Mouse (Mus musculus): Measurements from ENCODE around the gene Mrpl19. TPM values are rescaled to one million over a fixed set of nuclear protein-coding genes. Genes with fewer than 3 reads are reported as not detected.

Mrpl19 gene
- polyA plus RNA-seq, 1 experiment from 2014 or later: 81.9 TPM

GRCm38 (mm10) chr6:81912177-81912576, 53.6 kb downstream of the Mrpl19 start:
- WGBS: 64% methylated on average over 3 of the region's 3 CpGs
- Histone ChIP-seq H3K36me3 (ENCODE audit: control insufficient read depth, insufficient read depth, low read length) (no peaks in the 10 kb centered on the region), H3K4me2 (no peak overlapping the region), H3K9me3 (ENCODE audit: control insufficient read depth, low read length) (no peaks in the 10 kb centered on the region), H3K27ac (ENCODE audit: low read depth, low read length) (no peak overlapping the region), H3K9ac (ENCODE audit: low read depth, low read length) (no peak overlapping the region), H3K27me3 (replicated peaks; ENCODE audit: control insufficient read depth, insufficient read depth, low read length) (no peaks in the 10 kb centered on the region), H3K4me1 (replicated peaks; ENCODE audit: control insufficient read depth, insufficient read depth, low read length) (no peaks in the 10 kb centered on the region), H3K4me3 (ENCODE audit: low read depth, low read length) (no peak overlapping the region)
- ATAC-seq (replicated peaks; ENCODE audit: low FRiP score) (no peak), DNase-seq (ENCODE audit: low spot score) (no peak)

GRCm38 (mm10) chr6:81911713-81912112, 54.0 kb downstream of the Mrpl19 start:
- whole genome bisulfite sequencing: 87% methylated on average over 4 of the region's 4 CpGs
- H3K4me3 ChIP-seq (ENCODE audit: low read depth, low read length): no peak overlapping the region

DNA sequence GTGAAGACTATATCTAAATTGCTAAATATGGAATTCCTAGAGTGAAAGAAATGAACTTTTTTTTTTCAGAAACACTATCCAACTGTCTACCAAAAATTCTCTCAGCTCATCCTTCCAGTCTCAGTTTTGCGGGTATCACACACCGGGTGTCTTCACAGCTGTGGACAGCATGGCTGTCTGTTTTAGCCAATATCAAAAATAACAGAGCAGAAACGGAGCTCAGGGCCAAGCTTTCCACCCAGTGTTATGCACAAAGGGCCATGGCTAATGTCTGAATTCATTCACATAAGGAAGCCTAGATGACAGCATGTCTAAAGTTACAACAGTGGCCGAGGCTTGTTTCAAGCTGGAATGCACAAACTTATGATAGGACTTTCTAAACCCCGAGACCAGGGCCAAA, 54.5 kb downstream of the Mrpl19 start:
- Histone ChIP-seq H3K27ac (ENCODE audit: low read depth, low read length) (no peak overlapping the region), H3K27me3 (replicated peaks; ENCODE audit: control insufficient read depth, insufficient read depth, low read length) (no peaks in the 10 kb centered on the region), H3K9ac (ENCODE audit: low read depth, low read length) (no peak overlapping the region), H3K4me3 (ENCODE audit: low read depth, low read length) (no peak overlapping the region), H3K36me3 (ENCODE audit: control insufficient read depth, insufficient read depth, low read length) (no peaks in the 10 kb centered on the region), H3K9me3 (ENCODE audit: control insufficient read depth, low read length) (no peaks in the 10 kb centered on the region), H3K4me1 (replicated peaks; ENCODE audit: control insufficient read depth, insufficient read depth, low read length) (no peaks in the 10 kb centered on the region), H3K4me2 (no peak overlapping the region)
- ATAC-seq (replicated peaks; ENCODE audit: low FRiP score) (no peak), DNase-seq (ENCODE audit: low spot score) (no peak)
- WGBS: 77% methylated on average over 5 of the region's 5 CpGs

More at GRCm38 (mm10) chr6:81911713-81912112, 54.0 kb downstream of the Mrpl19 start:
- no peaks in the 10 kb centered on the region for H3K27me3 ChIP-seq (replicated peaks; ENCODE audit: control insufficient read depth, insufficient read depth, low read length)
- no peak for DNase-seq (ENCODE audit: low spot score)
- H3K27ac ChIP-seq (ENCODE audit: low read depth, low read length): no peak overlapping the region
- no peaks in the 10 kb centered on the region for H3K36me3 ChIP-seq (ENCODE audit: control insufficient read depth, insufficient read depth, low read length)
- no peak overlapping the region for H3K4me2 ChIP-seq
- no peak overlapping the region for H3K9ac ChIP-seq (ENCODE audit: low read depth, low read length)
- H3K4me1 ChIP-seq (replicated peaks; ENCODE audit: control insufficient read depth, insufficient read depth, low read length): no peaks in the 10 kb centered on the region
- no peak for ATAC-seq (replicated peaks; ENCODE audit: low FRiP score)
- H3K9me3 ChIP-seq (ENCODE audit: control insufficient read depth, low read length): no peaks in the 10 kb centered on the region

GRCm38 (mm10) chr6:81910302-81910855, 55.4 kb downstream of the Mrpl19 start:
- H3K4me1 ChIP-seq (replicated peaks; ENCODE audit: control insufficient read depth, insufficient read depth, low read length): no peaks in the 10 kb centered on the region
- H3K4me3 ChIP-seq (ENCODE audit: low read depth, low read length): no peak overlapping the region
- H3K27me3 ChIP-seq (replicated peaks; ENCODE audit: control insufficient read depth, insufficient read depth, low read length): no peaks in the 10 kb centered on the region
- no peak overlapping the region for H3K9ac ChIP-seq (ENCODE audit: low read depth, low read length)
- WGBS: 80% methylated on average over 25 of the region's 25 CpGs
- ATAC-seq (replicated peaks; ENCODE audit: low FRiP score) (no peak), DNase-seq (ENCODE audit: low spot score) (no peak)
- H3K27ac ChIP-seq (ENCODE audit: low read depth, low read length): no peak overlapping the region
- H3K36me3 ChIP-seq (ENCODE audit: control insufficient read depth, insufficient read depth, low read length): no peaks in the 10 kb centered on the region
- H3K4me2 ChIP-seq: no peak overlapping the region
- H3K9me3 ChIP-seq (ENCODE audit: control insufficient read depth, low read length): no peaks in the 10 kb centered on the region

Other genes with a start within 250 kb of the Mrpl19 start
- 10.7 and 12.4 TPM in 2 replicates for gene Gcfc2, start 42.3 kb downstream of the Mrpl19 start, polyA plus RNA-seq (2014; fragmentation: Nextera tagmentation; extraction: Ambion mirVana)
- gene Eva1a, start 75.1 kb upstream of the Mrpl19 start, polyA plus RNA-seq (2014; fragmentation: Nextera tagmentation; extraction: Ambion mirVana): 4.2 and 4.6 TPM in 2 replicates

Measured in liver, embryonic 11.5 days (tissue).